Mouse (Mus musculus): ENCODE measurements around the gene Insig1.

Gene Insig1

GRCm38 (mm10) chr5:28070828-28071455, at the start of gene Insig1:
Gene Insig1 (plus strand): TSS chr5:28071363.
- DNase-seq = peak; percentile 98 to 99

DNA sequence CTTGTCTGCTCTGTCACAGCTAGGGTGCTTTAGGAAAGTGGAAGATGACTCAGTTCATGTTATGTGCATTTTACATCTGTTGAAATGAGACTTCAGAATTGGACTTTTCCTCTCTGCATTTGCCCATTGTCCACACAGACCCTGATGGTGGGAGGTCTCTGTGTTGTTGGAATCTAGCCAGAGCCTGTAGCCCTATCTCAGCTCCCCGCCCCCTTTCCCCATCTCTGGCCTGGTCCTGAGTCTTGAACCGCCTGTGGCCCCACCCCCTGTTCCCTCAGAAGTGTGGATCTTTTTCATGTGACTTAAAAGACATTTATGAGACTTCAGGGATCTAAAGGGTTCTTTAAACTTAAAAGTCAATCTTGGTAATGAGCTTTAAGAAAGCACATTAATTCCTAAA, 47.7 kb upstream of the Insig1 start:
- no peak for DNase-seq

DNA sequence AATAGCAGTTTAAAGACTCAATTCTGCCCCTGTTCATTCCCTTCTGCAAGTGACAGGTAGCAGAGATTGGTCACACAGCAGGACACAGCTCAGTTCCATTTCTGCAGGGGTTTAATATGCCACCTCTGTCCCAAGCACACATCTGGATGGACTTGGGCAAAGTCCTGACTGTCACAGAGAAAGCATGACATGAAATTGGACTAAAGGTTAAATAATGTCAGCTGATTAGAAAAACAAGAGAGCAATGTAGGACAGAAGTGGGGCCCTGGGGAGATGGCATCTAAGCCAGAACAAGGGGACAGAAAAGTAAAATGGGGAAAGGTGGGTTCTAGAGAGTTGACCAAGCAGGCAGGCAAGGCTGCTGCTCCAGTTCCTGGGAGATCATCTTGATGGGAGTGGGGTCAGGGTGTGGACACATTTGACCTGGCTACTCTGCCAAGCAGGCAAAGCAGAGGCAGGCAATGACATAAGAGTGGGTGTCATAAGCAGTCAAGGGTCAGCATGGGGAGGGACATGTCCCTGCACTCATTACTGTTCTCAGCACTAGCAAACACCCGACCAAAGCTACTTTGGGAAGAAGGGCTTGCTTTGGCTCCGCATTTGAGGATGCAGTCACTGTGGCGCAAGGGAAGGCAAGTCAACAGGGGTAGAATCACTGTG, 39.5 kb upstream of the Insig1 start:
- DNase-seq = no peak

- DNase-seq = no peak
Measured at GRCm38 (mm10) chr5:28032866-28033265, 38.3 kb upstream of the Insig1 start.

DNA sequence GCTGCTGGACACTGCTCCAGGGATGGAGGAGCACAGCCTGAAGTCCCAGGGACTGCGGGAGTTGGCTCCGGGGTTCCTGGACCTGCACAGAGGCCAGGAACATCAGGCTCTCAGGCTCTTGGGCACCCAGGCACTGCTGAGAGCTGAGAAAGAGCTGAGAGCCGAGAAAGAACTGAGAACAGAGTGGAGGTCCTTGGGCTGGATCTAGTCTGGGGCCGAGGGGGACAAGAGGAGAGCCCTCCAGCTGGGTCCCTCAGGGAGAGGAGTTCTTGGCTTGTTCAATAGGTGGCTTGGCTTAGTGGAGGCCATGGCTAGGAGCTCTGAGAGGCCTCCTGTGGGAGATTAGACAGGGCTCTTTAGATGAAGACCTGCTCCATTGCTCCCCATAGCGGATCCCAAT, 37.9 kb upstream of the Insig1 start:
- DNase-seq = no peak

DNA sequence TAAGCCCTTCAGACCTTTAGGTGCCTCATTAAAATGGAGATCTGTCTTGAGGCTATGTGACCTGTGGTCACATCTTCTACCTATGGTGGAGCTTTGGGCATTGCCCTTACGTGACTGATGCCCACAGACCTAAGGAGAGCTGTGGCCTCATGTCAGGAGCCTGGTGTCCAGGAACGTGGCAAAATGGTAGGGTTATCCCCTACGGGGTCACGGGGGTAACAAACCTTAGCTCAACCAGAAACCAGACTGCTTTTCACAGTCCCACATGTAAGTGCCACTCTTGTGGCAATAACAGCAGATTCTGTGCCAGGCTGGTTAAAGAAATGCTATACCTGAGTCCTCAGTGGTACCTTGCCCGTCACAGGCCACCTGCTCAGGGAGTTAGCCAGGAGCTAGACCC, 37.3 kb upstream of the Insig1 start:
- no peak for DNase-seq

DNA sequence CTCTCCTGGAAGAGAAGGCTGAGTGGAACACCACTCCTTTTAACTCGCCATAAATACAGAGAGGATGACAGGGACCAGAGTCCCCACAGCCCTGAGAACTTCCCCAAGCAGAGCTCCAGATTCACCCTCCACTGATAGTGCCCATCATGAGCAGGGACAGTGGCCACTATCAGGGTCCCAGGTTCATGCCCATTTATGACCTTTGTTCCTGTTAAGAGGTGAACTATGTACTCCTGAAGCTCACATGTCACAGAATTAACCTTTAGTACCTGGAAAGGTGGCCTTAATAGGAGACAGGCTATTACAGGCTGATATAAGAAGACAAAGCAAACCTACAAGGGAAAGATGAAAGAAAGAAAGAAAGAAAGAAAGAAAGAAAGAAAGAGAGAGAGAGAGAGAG, 35.2 kb upstream of the Insig1 start:
- DNase-seq = no peak

DNA sequence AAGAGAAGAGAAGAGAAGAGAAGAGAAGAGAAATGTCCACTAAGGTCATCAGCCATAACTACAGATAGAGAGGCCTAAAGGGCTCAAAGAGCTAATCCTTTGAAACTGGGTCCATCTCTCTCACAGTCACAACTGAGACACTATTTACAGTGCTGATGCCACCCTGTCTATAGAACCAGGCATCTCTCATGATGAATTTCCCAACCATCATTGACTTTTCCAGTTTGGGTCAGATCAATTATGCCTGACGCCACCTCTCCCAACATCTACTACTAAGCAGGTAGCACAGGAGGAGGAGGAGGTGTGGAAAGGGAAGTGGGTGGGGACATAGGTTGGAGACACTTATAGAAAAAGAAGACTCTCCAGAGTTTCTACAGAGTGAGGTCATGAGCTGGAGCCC, 34.6 kb upstream of the Insig1 start:
- no peak for DNase-seq

DNA sequence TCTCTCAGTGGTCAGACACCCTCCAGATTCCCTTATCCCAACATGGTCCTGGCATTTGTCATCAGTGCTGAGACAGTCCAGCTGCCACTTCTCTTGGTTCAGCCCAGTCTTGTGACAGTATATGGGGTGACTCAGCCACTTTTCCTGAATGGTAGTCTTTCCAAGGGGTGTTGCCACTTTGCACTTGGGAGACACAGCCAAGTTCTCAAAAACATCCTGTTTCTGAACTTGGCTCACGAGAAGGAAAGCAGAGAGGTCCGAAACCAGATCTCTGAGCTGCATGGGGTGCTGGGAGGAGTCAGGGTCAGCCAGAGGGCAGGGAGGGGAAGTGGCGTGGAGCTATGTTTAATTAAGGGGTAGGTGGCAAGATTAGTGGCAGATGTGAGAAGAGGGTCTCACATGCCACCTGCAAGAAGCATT, 34.0 kb upstream of the Insig1 start:
- DNase-seq = no peak

- DNase-seq = no peak
Measured at GRCm38 (mm10) chr5:28037639-28038038, 33.5 kb upstream of the Insig1 start.

GRCm38 (mm10) chr5:28038115-28038514, 33.0 kb upstream of the Insig1 start:
- DNase-seq = peak in 1 of 2 experiments; percentile 25

GRCm38 (mm10) chr5:28039746-28040655, 31.2 kb upstream of the Insig1 start:
- DNase-seq = no peak

- no peak for DNase-seq
Measured at GRCm38 (mm10) chr5:28040726-28041125, 30.4 kb upstream of the Insig1 start.

DNA sequence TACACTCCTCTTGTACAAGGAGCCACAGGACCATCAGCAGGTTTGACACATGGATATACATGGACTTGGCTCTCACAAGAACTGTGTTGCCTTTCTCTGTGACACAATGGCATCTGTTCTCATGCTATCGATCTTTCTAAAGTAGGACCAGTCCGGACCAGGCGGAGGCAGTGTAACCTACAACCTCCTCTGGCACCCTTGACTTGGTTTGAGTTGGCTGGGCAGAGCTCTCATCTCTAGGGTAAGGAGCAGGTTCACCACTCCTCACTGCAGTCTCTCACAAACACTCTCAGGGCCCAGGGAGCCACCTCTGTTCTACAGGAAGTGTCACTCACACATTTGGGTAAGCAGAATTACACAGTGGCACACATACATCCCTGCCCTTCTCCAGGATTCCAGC, 29.1 kb upstream of the Insig1 start:
- no peak for DNase-seq

GRCm38 (mm10) chr5:28042779-28043178, 28.4 kb upstream of the Insig1 start:
- DNase-seq = no peak

DNA sequence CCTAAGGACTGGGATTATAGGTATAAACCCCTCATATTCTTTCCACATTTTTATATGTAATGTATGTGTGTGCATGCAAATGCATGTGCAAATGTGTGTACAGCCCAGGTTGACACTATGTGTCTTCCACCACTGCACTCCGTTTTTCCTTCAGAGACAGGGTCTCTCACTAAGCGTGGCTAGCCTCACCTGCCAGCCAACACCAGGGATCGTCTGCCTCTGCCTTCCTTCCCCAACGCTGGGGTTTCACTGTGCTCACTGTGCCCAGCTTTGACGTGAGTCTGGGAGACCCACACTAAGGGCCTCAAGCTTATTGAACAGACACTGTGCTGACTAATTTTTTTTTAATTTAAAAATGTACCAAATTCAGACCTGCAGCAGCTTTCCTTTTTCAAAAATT, 27.8 kb upstream of the Insig1 start:
- no peak for DNase-seq

DNA sequence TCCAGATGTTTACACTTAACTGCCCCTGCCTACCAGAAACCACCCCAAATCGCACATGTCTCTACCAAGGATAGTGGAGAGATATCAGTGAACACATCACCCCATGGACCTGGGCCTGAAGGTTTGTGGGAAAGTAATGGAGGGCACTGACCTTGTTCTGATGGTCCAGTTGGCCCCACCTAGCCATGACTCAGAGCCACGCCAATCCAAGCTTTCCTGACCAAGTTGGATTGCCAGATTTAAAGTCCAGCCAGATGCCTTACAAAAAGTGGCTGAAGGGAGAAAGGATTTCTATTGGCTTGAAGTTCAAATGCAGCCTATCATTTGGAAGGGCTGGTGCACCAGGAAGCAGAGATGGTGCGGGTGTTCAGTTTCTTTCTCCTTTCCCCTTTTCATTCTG, 24.2 kb upstream of the Insig1 start:
- no peak for DNase-seq

GRCm38 (mm10) chr5:28047961-28048360, 23.2 kb upstream of the Insig1 start:
- DNase-seq = no peak

DNA sequence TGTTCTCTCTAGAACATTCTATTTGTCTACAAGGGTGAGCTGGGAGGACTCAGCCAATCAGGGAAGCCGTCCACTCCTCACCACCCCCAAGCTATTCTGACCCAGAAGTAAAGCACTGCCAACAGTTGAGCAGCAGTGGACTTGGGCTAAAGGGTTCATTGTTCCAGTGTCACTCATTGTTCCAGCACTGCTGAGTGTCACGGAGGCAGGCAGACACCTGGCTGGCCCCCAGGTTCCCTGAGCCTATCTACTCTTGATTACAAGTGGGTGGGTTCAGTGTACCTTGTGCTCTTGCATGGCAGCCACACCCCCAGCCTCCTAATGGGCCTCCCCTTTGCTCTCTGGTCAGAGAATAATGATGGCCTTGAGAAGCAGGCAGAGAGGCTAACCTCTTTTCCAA, 15.7 kb upstream of the Insig1 start:
- DNase-seq = no peak

- DNase-seq = no peak
Measured at GRCm38 (mm10) chr5:28056877-28057276, 14.3 kb upstream of the Insig1 start.

GRCm38 (mm10) chr5:28060506-28060905, 10.7 kb upstream of the Insig1 start:
- peak; percentile 23 to 26 for DNase-seq

- DNase-seq = peak; percentile 33 to 39
Measured at GRCm38 (mm10) chr5:28061011-28061410, 10.2 kb upstream of the Insig1 start.

GRCm38 (mm10) chr5:28063989-28064624, 7.1 kb upstream of the Insig1 start:
- DNase-seq = no peak

Measured in cerebellum, postnatal 36 days (tissue).